Mouse (Mus musculus) neural tube, embryonic 15.5 days (tissue): ENCODE data around the gene Tlr6. TPM values are rescaled to one million over a fixed set of nuclear protein-coding genes. Genes with fewer than 3 reads are reported as not detected.

Source experiments
- ATAC-seq: fragments of 200-750 bp; cut with Nextera tagmentation; 2 replicates; pipeline ENCODE4 v1.8.0; 2017; ENCODE audit warnings: mild to moderate bottlenecking, moderate TSS enrichment, moderate library complexity; ENCODE audit not compliant: low FRiP score
- H3K27ac ChIP-seq: fragments of 300-500 bp; sonication (generic); replicated peaks from 2 replicates; pipeline ENCODE4 v1.5.1; 2015; ENCODE audit warnings: mild to moderate bottlenecking, inconsistent platforms
- H3K27me3 ChIP-seq: fragments of 300-500 bp; sonication (generic); replicated peaks from 2 replicates; pipeline ENCODE4 v1.6.1; 2015; ENCODE audit warnings: inconsistent platforms
- H3K36me3 ChIP-seq: fragments of 300-500 bp; sonication (generic); 2 replicates; pipeline ENCODE4 v1.6.1; 2015; ENCODE audit warnings: inconsistent platforms
- H3K4me1 ChIP-seq: fragments of 300-500 bp; sonication (generic); 2 replicates; pipeline ENCODE4 v1.6.1; 2015; ENCODE audit warnings: inconsistent platforms
- H3K4me2 ChIP-seq: fragments of 300-500 bp; sonication (generic); 2 replicates; pipeline ENCODE4 v1.6.1; 2015; ENCODE audit warnings: inconsistent platforms, mild to moderate bottlenecking, moderate library complexity
- H3K4me3 ChIP-seq: fragments of 300-500 bp; sonication (generic); replicated peaks from 2 replicates; pipeline ENCODE4 v1.5.1; 2015; ENCODE audit warnings: mild to moderate bottlenecking, inconsistent platforms
- H3K9ac ChIP-seq: fragments of 300-500 bp; sonication (generic); replicated peaks from 2 replicates; pipeline ENCODE4 v1.6.1; 2015; ENCODE audit warnings: mild to moderate bottlenecking, inconsistent platforms
- H3K9me3 ChIP-seq: fragments of 300-500 bp; sonication (generic); replicated peaks from 2 replicates; pipeline ENCODE4 v1.6.1; 2016; ENCODE audit warnings: inconsistent platforms
- WGBS: fragments of 180-500 bp; shearing (Covaris S2); methylation state at CpG from one replicate; pipeline ENCODE4 v1.1.7; 2015; ENCODE audit warnings: mixed read lengths; 5-methylcytosine and 5-hydroxymethylcytosine counted together
- polyA plus RNA-seq: library from polyadenylated mRNA; unstranded; fragments of >200 nt; fragmentation: Nextera tagmentation; extraction: Ambion mirVana; gene quantifications from 2 replicates; pipeline ENCODE4 v1.2.1, GENCODE M21; 2015

The Tlr6 gene
- polyA plus RNA-seq, 1 experiment from 2014 or later = 0.26 TPM

DNA sequence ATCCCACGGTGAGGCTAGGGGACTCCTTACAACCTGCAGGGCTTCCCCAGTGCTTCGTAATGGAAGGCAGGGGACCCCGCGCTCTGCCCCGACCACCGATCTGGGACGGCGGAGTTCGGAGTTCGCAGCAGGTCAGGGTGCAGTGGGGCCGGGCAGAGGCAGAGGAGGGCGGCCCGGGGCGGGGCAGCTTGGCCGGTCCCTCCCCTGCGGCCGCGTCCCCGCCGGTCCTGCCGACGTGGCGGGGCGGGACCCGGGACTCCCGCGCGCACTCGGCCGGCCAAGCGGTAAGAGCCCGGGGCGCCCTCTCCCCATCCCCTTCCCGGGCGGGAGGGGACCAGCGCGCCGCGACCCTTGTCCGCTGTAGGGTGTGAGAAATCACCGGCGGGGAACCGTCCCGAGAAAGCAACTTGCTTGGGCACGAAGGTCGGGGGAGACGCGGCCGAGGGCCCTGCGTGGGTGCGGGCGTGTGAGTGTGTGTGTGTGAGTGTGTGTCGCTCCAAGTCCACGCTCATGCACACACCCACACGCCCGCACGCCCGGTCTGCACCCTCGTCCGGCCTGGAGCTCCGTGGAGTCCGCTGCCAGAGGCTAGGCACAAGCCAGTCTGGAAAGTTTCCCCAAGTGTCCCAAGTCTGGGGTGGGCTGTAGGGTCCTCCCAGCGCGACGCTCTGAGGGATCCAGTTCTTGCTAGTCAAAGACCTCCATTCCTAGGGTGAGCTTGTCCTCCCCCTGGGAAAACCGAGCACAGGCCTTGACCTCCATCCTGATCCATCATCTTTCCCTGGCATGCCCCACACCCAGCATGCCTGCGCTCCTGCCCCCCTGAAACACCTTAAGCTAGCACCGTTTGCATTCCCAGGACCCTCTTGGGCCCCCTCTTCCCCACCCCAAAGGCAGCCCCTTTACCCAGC, 10.2 kb upstream of the Tlr6 start, which contains the start of gene Fam114a1:
TSS of gene Fam114a1 (plus strand) at position 211 of the 911 bp plus-strand sequence.
- Histone ChIP-seq H3K4me2 (peak within 1 kb of the TSS; percentile 98), H3K4me1 (peaks cover 15% of the 10 kb centered on the region), H3K9ac (peak within 1 kb of the TSS; percentile 53), H3K9me3 (no peaks in the 10 kb centered on the region), H3K4me3 (peak within 1 kb of the TSS; percentile 57), H3K36me3 (no peaks in the 10 kb centered on the region), H3K27ac (peak within 1 kb of the TSS; percentile 48), H3K27me3 (peaks cover 18% of the 10 kb centered on the region)
- 2% methylated on average over 67 of the region's 68 CpGs for WGBS
- ATAC-seq = peak; percentile 66

DNA sequence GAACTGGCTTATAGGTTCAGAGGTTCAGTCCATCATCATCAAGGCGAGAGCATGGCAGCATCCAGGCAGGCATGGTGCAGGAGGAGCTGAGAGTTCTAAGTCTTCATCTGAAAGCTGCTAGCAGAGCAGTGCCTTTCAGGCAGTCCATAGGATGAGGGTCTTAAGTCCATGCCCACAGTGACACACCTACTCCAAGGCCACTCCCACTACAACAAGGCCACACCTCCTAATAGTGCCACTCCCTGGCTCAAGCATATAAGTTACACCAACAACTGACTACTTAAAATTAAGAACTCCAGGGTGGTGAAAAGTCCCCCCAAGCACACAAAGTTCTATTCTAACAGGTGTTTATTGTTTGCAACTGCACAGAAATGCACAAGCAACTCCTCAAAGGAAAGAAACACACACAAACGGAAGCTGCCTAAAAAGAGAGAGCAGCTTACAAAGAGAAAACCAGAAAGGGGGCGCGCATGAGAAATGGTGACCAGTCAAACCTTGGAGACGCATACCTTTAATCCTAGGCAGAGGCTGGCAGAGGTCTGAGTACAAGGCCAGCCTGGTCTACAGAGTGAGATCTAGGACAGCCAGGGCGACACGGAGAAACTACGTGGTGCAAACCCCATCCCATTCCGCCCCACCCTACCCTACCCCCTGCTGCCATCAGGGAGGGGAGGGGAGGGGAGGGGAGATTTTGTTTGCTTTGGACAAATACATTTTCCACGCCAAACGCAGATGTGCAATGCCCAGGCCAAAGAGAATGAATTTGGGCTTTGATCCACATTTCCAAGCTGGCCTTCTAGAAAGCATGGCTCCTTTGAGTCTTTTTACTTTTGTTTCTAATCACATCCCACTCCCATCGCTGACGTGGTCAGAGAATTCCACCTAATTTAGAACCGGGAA, 9.3 kb upstream of the Tlr6 start:
- peaks cover 18% of the 10 kb centered on the region for H3K27me3 ChIP-seq
- H3K36me3 ChIP-seq = no peaks in the 10 kb centered on the region
- peak; percentile 61; the same call in 1 of the 2 replicates for ATAC-seq
- H3K9ac ChIP-seq = peak overlapping the region; percentile 53
- H3K4me2 ChIP-seq = peak overlapping the region; percentile 98
- no peaks in the 10 kb centered on the region for H3K9me3 ChIP-seq
- peaks cover 15% of the 10 kb centered on the region for H3K4me1 ChIP-seq
- H3K4me3 ChIP-seq = peak overlapping the region; percentile 57
- WGBS = 10% methylated on average over 14 of the region's 14 CpGs
- H3K27ac ChIP-seq = peak overlapping the region; percentile 48; the same call in 1 of the 2 replicates

DNA sequence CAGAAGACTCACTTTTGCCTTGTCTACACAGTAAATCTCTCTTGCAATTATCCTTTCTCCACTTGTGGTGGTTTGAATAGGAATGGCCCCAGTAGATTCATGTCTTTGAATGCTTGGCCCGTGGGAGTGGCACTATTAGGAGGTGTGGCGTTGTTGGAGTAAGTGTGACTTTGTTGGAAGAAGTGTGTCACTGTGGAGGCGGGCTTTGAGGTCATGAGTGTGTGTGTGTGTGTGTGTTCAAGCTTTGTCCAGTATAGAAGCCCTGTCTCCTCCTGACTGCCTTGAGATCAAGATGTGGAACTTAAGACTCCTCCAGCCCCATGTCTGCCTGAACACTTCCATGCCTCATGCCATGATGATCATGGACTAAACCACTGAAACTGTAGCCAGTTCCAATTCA, 3.8 kb upstream of the Tlr6 start:
- H3K36me3 ChIP-seq = no peaks in the 10 kb centered on the region
- WGBS = 92% methylated on average over 3 of the region's 3 CpGs
- H3K4me3 ChIP-seq = no peak overlapping the region
- H3K4me2 ChIP-seq = no peak overlapping the region
- no peaks in the 10 kb centered on the region for H3K4me1 ChIP-seq
- H3K27ac ChIP-seq = no peak overlapping the region
- H3K27me3 ChIP-seq = peaks cover under 1% of the 10 kb centered on the region; the same call in 1 of the 2 replicates
- H3K9ac ChIP-seq = no peak overlapping the region
- no peaks in the 10 kb centered on the region for H3K9me3 ChIP-seq
- no peak for ATAC-seq

DNA sequence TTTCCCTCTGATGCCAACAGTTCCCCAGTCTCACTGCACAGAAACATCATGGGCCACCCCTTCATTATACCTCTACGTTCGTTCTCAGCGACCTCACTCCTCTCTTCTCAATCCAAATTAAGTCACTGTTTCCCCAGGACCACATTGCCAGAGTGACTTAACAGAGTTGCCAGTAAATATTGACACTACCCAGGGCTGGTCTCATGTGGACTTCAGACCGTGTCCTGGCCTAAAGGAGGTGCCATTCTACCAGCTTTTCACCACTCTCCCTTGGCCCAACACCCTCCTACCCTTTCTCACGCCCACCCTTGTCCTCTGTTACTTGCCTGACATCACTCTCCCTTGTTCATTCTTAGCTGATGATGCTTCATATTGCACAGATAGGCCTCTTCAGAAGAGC, 3.4 kb upstream of the Tlr6 start:
- Histone ChIP-seq H3K4me1 (no peaks in the 10 kb centered on the region), H3K27ac (no peak overlapping the region), H3K9ac (no peak overlapping the region), H3K4me2 (no peak overlapping the region), H3K36me3 (no peaks in the 10 kb centered on the region), H3K4me3 (no peak overlapping the region), H3K9me3 (no peaks in the 10 kb centered on the region), H3K27me3 (no peaks in the 10 kb centered on the region)
- ATAC-seq = no peak
- WGBS = 92% methylated on average over 5 of the region's 5 CpGs

DNA sequence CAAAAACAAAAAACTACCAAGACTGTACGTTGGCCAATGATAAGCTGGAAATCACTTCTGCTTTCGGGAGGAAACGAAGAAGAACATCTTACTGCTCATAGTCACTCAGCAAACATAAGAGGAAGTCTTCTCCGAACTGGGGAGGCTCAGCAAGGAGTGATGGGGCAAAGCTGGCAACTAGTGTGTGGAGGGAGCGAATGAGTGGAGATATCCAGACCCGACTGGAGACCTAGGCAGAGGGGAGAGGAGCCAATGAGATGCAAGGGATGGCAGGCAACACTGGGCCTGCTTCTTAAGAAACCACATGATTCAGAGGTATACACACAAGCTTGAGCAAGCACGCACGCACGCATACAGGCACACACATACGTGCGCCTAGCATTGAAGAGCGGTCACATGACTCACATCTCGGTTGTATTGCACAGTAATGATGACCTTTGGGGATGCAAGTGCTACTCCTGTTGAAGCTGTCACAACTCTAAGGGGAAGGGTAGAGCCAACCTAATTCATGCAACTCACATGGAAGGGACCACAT, 1.0 kb upstream of the Tlr6 start:
- no peak overlapping the region for H3K4me3 ChIP-seq
- ATAC-seq = no peak
- no peaks in the 10 kb centered on the region for H3K27me3 ChIP-seq
- H3K36me3 ChIP-seq = no peaks in the 10 kb centered on the region
- WGBS = 93% methylated on average over 13 of the region's 13 CpGs
- no peak overlapping the region for H3K4me2 ChIP-seq
- no peaks in the 10 kb centered on the region for H3K9me3 ChIP-seq
- no peak overlapping the region for H3K9ac ChIP-seq
- no peak overlapping the region for H3K27ac ChIP-seq
- H3K4me1 ChIP-seq = no peaks in the 10 kb centered on the region

DNA sequence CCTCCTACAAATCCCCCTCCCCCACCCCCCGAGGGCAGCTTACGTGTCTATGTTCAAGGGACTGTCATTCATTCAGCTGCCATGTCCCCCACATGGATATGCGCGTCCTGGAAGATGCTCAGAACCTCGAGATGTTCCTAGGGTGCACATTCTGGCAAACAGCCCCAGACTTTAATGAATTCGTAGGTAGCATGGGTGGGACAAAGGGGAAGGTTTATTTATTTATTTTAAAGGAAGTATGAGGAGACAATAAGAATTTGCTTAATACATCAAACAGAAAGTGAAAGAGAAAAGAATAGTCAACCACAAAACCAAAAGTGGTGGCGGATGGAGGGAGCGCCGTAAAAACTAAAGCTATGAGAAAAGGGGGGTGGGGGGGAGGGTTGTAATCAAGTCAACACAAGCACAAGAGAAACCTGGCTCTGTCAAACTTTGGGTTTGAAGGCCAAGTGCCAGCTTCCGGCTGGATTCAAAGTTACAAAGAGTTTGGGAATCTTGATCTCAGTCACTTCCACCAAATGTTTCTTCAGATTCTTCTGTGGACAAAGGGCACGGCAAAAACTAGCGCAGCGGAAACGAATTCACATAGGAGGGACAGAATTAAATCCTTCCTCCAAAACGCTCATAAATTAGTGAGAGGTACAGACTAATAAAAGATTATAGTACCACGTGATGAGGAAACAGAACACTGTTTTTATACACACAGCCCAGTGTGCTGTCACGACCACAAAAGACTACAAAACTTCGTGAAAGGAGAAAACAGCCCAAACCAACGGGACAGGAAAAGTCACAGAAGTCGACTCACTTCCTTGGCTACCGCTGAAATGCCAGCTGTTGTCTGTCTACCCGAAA, 680 bp downstream of the Tlr6 start:
- no peaks in the 10 kb centered on the region for H3K9me3 ChIP-seq
- H3K9ac ChIP-seq = no peak overlapping the region
- no peak overlapping the region for H3K27ac ChIP-seq
- H3K4me3 ChIP-seq = no peak overlapping the region
- H3K4me1 ChIP-seq = no peaks in the 10 kb centered on the region
- 75% methylated on average over 22 of the region's 22 CpGs for WGBS
- H3K4me2 ChIP-seq = no peak overlapping the region
- no peak for ATAC-seq
- no peaks in the 10 kb centered on the region for H3K27me3 ChIP-seq
- H3K36me3 ChIP-seq = no peaks in the 10 kb centered on the region

DNA sequence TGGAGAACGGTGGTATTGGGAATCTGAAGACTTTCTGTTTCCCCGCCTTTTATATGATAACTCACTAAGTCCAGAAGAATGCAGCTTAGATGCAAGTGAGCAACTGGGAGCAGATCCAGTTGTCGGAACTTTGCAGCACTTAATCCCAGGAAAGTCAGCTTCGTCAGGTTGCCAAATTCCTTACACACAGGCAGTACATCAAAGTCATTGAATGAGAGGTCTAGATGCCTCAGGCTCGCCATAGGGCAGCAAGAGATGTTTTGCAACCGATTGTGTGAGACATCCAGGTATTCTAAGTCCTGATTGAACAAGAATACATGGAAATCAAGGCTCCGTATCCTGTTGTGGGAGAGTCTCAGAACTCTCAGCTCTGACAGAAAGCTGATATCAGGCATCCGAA, 5.0 kb downstream of the Tlr6 start:
- no peaks in the 10 kb centered on the region for H3K9me3 ChIP-seq
- whole genome bisulfite sequencing = 87% methylated on average over 8 of the region's 8 CpGs
- H3K4me1 ChIP-seq = no peaks in the 10 kb centered on the region
- no peak overlapping the region for H3K9ac ChIP-seq
- ATAC-seq = no peak
- H3K36me3 ChIP-seq = no peaks in the 10 kb centered on the region
- H3K4me3 ChIP-seq = no peak overlapping the region
- no peak overlapping the region for H3K27ac ChIP-seq
- H3K4me2 ChIP-seq = no peak overlapping the region
- no peaks in the 10 kb centered on the region for H3K27me3 ChIP-seq

DNA sequence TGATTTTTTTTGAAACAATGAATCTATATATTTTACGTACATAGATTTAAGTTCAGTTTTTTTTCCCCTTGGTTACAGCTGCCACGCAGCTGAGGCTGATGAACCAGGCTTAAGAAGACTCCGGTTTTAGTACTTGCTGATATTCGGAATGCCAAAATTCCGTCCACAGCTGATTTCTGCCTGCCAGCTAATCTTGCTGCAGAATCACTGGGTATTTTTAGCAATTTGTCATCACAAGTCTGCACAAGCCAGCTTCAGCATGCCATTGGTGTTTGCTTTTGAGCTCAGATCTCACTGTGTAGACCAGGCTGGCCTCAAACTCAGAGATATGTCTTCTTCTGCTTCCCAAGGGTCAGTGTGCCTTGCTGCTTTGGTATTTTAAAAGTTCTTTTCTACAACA, 8.4 kb downstream of the Tlr6 start:
- WGBS = 90% methylated on average over 5 of the region's 5 CpGs
- H3K27ac ChIP-seq = no peak overlapping the region
- ATAC-seq = no peak
- no peak overlapping the region for H3K4me2 ChIP-seq
- H3K27me3 ChIP-seq = no peaks in the 10 kb centered on the region
- no peaks in the 10 kb centered on the region for H3K9me3 ChIP-seq
- H3K4me3 ChIP-seq = no peak overlapping the region
- no peaks in the 10 kb centered on the region for H3K4me1 ChIP-seq
- H3K9ac ChIP-seq = no peak overlapping the region
- H3K36me3 ChIP-seq = no peaks in the 10 kb centered on the region

DNA sequence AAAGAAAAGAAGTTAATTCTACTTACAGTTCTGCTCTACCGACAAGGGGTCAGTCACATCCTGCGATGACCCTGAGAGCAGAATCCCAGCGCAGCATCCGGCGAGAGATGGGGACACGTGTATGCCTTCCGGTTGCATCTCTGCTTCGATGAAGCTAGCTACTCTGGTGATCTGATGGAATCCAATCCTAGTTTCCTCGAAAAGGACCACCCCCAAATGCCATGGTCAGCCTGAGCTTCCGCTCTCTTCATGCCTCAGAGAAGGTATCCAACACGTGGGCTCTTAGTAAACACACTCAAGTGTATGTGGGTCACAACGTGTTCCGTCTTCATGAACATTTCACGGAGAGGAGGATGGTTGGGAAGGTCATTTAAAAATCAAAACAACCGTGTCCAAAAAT, 27.1 kb downstream of the Tlr6 start:
- 93% methylated on average over 15 of the region's 15 CpGs for WGBS
- no peak overlapping the region for H3K4me2 ChIP-seq
- H3K36me3 ChIP-seq = no peaks in the 10 kb centered on the region
- ATAC-seq = no peak
- no peak overlapping the region for H3K9ac ChIP-seq
- no peaks in the 10 kb centered on the region for H3K9me3 ChIP-seq
- H3K27ac ChIP-seq = no peak overlapping the region
- H3K4me1 ChIP-seq = no peaks in the 10 kb centered on the region
- no peaks in the 10 kb centered on the region for H3K27me3 ChIP-seq
- H3K4me3 ChIP-seq = no peak overlapping the region

DNA sequence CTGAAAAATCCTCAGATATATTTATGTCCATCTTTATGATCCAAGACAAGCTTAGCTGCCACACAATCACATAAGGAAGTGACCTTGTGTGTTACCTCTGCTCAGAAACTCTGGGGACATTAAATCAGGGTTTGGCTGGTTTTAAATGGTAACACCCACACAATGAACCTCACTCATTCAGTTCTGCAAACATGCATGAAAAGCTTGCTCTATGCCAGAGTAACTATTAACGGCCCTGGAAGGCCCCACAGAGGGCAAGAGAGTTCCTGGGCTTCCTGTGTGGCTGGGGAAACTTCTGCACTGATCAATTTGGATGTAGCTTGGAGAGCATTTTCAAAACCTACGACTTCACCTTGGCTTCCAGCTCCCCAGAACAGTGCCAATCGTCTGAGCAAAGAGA, 27.7 kb downstream of the Tlr6 start:
- ATAC-seq = no peak
- H3K9ac ChIP-seq = no peak overlapping the region
- H3K4me2 ChIP-seq = no peak overlapping the region
- no peaks in the 10 kb centered on the region for H3K9me3 ChIP-seq
- no peaks in the 10 kb centered on the region for H3K4me1 ChIP-seq
- 56% methylated on average over 3 of the region's 3 CpGs for WGBS
- H3K4me3 ChIP-seq = no peak overlapping the region
- H3K36me3 ChIP-seq = no peaks in the 10 kb centered on the region
- no peak overlapping the region for H3K27ac ChIP-seq
- no peaks in the 10 kb centered on the region for H3K27me3 ChIP-seq

DNA sequence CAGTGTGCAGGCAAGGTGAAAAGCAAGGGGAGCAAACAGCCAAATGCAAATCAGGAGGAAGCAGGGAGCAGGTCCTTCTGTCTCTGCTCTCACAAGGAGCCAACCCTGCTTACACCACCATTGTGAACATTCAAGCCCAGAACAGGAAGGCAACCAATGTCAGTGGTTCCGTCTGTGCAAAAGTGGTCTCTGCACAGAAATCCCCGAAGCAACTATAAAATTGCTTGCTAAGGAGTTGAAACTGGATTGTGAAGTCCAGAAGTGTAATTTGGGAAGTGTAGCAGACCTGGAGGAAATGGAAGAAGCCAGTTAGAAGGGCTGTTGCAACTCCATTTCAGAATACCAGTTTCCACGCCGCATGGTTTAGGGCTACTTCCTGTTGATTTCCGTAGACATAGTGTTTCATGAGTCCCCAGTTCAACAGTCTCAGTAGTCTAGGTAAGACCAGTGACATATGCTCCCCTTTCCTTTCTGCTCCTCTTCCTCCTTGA, 37.0 kb downstream of the Tlr6 start:
- WGBS = 92% methylated on average over 5 of the region's 5 CpGs

More for the DNA sequence above, 37.0 kb downstream of the Tlr6 start:
- no peak for ATAC-seq
- no peak overlapping the region for H3K27ac ChIP-seq
- no peaks in the 10 kb centered on the region for H3K36me3 ChIP-seq
- no peaks in the 10 kb centered on the region for H3K4me1 ChIP-seq
- H3K27me3 ChIP-seq = no peaks in the 10 kb centered on the region
- H3K9me3 ChIP-seq = no peaks in the 10 kb centered on the region
- no peak overlapping the region for H3K4me2 ChIP-seq
- no peak overlapping the region for H3K4me3 ChIP-seq
- H3K9ac ChIP-seq = no peak overlapping the region
